Mouse (Mus musculus) T-cell, adult 2 months (primary cell): ENCODE data around the gene Fam20c.

Experiments used
- DNase-seq: peaks from one replicate; pipeline ENCODE4 v3.0.0; 2022; ENCODE audit warnings: low spot score

The Fam20c gene

DNA sequence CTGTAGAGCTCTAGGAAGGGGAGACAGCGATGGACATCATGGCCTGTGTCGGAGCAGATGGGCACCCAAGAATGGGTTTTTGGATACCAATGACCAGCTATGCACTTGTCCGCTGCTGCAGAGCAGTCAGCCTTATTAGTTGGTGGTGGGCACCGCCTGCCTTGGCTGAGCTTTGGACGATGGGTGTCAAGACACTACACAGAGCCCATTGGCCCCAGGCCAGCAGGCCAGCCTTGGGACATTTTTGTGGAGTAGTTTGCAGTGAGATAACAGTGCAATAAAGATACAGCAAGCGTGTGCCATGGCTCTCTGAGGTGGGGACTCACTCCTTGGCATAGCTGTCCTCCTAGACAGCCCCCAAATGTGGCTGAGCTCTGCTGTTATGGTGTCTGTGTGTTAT, 55.5 kb downstream of the Fam20c start:
- DNase-seq = no peak

DNA sequence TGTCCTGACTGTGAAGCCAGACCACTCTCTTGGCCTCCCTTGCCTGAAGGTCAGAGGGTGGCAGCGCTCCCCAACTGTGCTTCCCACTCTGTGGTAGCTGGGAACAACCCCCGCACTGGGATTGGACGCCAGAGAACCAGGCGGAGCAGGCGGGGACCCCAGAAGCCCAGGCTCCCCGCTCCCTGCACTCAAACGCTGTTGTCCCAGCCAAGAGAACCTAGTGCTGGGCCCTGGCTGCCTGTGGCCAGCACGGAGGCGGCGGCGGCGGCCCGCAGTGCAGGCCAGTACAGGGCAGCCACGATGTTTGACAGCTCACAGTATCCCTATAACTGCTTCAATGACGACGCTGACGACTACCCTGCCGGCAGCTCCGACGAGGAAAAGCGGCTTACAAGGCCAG, 65.5 kb downstream of the Fam20c start, which contains the start of gene Gm5294:
Gm5294 (plus strand) TSS at position 301 of the 400 bp plus-strand sequence.
- DNase-seq = no peak

DNA sequence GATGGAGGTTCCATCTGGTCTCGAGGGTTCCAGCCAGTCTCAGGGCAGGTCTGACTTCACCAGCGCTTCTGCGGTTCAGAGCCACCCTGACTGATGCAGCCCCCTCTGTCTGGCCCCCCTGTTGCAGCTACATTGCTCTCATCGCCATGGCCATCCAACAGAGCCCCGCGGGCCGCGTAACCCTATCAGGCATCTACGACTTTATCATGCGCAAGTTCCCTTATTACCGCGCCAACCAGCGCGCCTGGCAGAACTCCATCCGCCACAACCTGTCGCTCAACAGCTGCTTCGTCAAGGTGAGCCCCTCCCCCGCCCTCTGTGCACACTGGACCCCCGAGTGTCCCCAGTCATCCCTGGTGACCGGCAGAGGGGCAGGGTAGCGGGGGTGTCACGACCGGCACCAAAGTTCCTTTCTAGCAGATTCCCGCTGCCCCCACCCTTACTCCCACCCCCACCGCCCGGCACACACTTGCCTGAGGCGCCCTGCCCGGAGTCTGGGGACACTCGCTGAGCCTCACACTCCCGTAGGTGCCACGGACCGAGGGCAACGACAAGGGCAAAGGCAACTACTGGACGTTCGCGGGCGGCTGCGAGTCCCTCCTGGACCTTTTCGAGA, 66.5 kb downstream of the Fam20c start:
- no peak for DNase-seq

DNA sequence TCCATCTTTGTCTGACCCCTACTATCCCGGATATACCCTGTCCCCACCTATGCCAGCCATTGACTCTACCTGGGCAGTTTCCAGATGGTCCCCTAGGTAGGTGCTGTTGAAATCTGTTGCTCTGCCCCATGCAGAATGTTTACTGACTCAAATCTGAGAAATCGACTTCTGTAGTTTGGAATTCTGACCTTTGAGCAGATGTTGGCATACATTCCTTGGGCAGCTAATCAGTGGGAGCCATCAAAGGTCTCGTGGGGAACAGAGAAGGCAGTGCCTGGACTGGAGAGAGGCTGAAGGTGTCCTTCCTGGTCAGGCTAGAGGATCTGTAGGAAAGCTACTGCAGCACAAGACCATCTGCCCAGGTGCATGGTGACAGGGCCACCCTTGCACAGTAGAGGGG, 70.8 kb downstream of the Fam20c start:
- no peak for DNase-seq

DNA sequence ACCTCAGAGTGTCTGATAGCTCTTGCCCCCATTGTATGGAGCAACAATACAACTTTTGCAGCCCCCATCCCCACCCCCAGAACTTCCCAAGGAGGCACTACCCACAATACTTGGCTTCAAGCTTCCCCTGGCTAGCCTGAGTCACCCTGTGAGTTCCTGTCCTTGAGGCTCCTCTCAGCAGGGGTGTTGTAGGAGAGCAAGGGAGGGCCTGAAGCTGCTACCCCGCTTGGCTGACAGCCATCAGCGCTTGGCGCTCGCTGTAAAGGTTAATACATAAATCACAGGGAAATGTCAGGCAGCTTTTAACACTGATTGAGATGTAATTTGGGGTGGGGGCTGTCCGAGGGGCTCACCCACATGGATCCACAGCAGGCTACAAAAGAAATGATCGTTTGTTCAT, 79.1 kb downstream of the Fam20c start:
- DNase-seq = no peak

DNA sequence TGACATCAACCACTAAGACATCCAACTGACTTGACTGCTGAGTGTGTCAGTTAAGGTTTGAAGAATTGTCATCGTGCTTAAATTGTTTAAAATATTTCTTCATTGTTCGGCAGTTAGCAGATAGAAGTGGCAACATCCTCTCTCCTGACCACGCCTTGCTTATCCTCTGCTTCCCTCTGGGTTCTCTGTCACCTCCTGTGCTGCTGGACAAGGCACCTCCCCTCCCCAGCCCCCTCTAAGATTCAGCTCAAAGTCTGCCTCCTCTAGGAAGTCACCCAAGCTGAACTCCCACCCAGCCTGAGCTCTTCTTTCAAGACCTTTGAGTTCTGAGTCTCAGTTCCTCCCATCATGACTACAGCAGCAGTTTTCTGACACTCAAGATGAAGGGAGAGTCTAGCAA, 80.6 kb downstream of the Fam20c start:
- no peak for DNase-seq

DNA sequence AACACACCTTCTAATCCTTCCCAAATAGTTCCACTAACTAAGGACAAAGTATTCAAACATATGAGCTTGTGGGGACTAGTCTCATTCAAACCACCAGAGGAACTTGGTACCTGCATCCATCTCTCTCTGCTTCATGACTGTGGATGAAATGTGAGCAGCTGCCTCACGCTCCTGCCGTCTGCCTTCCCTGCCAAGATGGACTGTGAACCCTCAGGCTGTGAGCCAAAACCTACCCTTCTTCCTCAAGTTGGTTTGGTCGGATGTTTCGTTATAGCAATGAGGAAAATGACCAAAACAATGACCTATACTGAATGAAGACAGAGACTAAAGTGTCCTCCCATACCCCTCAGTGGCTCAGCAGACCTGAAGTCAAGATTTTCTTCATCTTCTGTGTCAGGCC, 86.7 kb downstream of the Fam20c start:
- no peak for DNase-seq

DNA sequence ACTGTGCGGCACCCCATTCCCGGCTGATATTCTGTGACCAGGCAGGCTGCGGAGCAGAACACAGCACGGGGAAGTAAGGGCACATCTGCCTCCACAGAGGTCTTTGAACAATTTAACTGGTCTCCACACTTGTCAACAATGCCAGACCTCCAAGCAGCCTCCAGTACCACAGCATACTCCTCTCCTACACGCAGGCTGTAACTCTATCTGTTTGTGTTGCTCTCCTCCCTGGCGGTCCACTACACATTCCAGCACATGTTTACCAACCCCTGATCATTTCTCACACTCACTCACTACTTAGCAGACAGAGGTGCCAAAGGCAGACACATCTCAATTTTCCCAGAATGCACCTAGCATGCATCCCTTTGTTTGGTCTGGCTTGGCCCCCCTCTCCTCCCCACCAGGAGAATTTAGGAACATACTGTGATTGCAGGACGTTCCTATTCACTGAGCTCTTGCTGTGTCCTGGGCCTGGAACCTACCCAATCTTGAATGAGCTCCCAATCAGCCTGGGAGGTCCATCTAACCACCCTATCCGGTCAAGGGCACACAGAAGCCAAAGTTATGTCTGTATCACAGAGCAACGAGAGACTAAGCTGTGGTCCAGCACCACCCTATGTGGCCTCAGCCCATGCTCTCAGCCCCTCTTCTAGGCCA, 89.0 kb downstream of the Fam20c start:
- DNase-seq = no peak

DNA sequence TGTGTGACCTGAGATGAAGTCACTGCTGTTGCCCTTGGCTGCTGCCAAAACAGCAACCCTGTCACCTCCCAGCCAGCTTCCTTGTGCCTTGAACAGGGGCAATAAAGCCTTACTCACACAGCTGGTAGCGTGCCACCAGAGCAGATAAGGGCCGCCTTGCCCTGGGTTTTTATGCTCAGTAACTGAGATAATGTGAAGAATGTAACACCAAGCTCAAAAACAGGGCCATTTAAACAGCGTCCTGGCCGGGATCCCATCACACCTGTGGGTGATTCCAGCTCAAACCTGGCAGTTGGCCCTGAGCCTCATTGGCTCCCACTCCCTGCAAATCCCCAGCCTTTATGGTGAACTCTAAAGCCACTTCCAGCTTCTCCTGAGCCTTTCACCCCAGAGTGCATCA, 92.2 kb downstream of the Fam20c start:
- no peak for DNase-seq

DNA sequence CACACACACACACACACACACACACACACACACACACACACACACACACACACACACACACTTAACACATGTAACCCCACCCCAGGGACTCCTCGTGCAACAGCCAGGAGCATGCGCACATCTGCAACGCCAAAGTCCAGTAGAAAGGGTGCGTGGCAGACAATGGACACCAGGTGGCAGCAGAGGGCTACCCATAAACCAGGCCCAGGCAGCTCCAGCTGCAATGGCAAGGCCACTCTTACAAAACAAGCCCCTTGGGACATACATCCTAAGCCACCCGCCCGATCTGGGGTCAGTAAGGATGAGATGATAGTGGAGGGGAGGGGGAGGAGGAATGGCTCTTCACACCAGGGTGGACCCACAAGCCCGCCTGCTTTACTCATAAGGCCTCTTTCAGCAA, 93.8 kb downstream of the Fam20c start:
- peak; percentile 74 for DNase-seq

DNA sequence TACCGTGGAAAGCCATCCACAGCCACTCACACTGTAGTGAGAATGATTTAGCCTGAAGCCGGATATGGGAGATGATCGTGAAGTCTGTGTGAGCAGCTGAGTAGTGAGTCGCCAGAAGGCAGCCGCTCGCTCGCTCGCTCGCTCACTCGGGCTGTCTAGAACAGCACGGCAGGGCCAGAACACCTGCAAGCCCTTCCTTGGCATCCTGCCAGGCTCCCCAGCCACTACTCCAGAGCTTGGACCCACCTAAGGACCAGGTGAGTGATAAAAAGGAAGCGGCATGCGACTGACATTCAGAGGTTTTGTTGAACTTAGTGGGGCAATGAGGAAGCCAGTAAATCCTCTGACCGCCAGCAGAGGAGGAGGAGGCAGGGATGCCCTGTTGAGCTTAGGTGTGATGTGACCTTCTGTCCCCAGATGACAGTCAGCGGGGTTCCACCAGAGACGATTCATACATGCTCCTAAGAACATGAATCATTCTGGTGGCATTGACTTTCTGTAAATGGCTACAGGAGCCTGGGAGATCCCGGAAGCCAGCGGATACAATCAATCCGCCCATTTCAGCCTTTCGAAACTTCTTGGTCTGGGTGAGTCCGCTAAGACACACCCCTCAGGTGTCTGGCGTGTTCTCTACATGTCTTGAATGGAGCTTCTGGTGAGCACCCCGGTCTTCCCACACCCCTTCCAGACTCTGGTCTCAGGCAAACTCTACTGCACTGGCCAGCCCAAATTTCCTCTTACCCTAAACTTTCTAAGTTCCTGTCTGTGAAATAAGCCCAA, 95.6 kb downstream of the Fam20c start:
- DNase-seq = no peak

DNA sequence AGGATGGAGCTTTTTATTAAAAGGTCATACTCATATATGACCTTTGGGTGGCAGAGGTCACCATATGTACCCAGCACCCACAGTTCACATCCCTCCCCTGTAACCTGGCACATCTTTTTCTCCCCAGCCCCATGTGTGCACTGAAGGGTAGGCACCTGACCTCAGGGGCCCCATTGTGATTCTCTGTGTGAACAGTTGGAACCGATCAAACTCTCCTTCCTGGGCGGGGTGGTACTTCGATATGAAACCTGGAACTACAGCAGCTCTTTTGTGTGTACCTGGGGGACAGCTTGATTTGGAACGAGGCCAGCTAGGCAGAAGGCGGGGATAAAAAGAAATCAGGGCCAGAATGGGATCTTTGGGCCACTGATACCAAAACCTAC, 96.1 kb downstream of the Fam20c start:
- no peak for DNase-seq

DNA sequence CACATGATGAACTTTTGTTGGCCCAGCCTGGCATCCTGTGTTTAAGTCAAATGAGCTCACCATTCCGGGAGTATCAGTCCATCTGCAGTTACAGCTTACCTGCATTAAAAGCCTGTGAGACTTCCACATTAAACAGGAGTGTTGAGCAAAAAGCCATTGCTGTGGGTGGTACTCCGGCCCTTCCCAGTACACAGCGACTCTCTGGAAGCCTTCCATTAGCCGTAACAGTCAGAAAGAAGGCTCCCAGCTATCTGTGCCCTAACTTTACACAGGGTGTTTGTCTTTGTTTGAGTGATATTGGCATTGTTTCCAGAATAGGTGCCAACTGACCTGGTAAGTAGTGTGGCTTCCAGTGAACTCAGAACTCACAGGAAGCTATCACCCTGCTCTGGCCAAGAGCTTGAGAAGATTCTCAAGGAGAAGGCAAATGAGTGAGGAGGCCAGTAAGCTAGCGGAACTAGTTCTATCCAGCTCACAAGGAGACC, 97.0 kb downstream of the Fam20c start:
- no peak for DNase-seq

DNA sequence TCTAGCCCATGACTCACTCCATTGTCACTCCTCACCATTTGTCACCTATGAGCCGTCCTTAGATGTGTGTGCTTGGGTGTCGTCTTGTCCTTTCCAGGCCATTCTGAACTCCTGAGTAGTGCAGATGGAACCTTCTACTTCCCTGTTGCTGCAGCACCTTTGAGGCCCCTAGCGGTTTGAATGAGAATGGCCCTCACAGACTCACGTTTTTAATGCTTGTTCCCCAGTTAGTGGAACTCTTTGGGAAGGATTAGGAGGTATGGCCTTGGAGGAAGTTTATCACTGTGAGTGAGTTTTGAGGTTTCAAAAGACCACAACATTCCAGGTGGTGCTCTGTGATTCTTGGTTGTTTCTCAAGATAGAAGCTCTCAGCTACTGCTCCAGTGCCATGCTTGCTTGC, 97.8 kb downstream of the Fam20c start:
- no peak for DNase-seq

DNA sequence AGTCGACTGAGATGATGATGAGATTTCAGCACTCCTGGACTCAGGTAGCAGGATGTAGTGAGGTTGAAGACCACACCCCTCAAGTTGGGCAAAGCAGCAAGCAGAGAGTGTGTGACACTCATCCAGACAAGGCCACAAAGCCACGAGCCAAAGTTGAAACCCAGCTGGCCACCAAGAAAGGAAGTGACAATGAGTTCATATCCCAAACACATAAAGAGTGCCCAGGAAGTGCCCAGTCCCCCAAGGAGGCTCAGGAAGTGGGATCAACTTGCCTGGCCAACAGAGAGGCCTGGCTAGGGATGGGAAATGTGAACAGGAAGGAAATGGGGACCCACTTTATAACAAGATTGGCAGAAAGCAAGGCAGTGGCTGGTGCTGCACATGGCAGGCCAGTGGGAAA, 99.0 kb downstream of the Fam20c start:
- DNase-seq = no peak

DNA sequence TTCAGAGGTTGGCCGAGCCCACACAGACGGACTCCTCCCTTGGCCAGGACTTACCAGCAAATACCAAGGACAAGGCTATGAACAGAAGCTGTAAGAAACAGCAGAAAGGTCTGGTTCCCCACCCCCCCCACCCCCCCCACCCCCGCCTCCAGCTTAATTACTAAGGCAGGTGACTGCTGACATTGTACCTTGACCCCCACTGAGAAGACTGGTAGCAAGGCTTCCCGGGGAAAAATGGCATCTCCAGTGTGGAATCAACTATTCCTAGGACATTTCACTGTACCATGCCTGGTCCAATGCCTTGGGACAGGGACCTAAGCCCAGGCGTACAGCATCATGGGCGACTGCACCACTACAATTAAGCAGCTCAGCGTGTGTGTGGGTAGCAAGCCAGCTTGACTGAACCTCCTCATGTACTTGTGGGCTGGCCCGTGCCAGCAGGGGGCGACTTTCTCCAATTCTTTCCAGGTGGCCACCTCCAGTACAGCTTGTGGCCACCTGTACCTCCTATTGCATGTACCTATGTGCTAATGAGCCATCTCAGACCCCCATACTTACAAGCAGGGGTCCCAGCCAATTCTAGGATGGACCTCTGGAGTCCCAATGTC, 102.8 kb downstream of the Fam20c start:
- no peak for DNase-seq

DNA sequence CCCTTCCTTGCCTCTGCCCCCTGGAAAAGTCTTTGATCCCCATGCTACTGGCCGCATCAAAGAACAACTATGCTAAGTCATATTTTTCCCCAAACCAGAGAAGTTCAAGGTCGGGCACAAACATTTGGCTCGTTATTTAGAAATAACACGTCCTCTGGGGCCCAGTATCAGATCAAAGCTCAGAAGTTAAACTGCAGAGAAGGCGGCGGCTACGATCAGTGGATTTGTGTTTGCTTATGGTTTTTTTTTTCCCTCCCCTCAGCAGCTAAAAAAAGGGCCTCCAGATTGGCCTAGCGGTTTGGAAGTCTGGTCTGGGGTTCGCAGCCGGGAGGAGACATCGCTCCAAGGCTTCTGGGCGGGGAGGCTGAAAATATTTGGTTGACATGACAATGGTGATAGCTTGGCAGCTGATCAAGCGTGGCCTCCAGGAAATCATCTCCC, 103.5 kb downstream of the Fam20c start:
- no peak for DNase-seq
